21 mouse cellular contexts compared by ENCODE assay signal in the genomic region with DNA sequence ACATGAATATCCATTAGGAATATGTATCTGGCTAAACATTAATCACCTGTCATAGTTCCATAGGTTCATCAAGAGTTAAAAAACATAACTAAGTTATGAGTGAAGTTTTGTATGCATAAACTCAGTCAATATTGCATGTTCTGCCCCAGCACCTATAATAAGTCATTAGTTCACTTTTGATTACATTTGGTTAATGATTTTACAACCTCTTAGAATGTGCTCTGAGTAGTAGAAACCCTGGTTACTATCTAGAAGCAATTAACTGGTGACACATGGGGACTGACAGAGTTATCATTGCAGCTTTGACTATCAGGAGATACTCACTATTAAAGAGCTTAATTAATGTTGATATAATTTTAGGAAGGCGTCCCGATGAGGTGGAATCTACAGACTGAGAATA.
DNase-seq lines count a peak whose midpoint lies in the region; ATAC-seq and TF ChIP-seq lines count a peak whose summit lies in the region.
"Had no signal": no experiment of that assay in that cellular context is flagged by ENCODE, and none has a peak within 500 bp of the region (broad histone marks: within the 10 kb centered on the region; RNA-seq: fewer than 3 reads in every experiment).

No protein-coding gene starts in this region.

- H3K27ac ChIP-seq in liver, adult 2 months (replicated peaks; ENCODE audit: insufficient read depth, low read depth, low read length): no peak overlapping the region
- H3K27ac ChIP-seq in stomach, embryonic 16.5 days (ENCODE audit: low read length): no peak overlapping the region
- H3K27ac ChIP-seq: embryonic facial prominence, embryonic 13.5 days; embryonic facial prominence, embryonic 15.5 days; forebrain, embryonic 10.5 days; forebrain, embryonic 12.5 days had no signal

- TF ChIP-seq CTCF in liver, adult 2 months (IDR thresholded peaks at IDR 0.05; ENCODE audit: low read depth, low read length): no peak

- peak; percentile 13 for DNase-seq in liver, adult 2 months (ENCODE audit: extremely low read depth, low read depth, low spot score)
- DNase-seq in liver: no peak
- DNase-seq in lung, postnatal 10 days: no peak
- DNase-seq in adrenal gland, adult 2 months: no peak
- DNase-seq: adrenal gland, adult 8-10 months; adrenal gland, postnatal 25 days; cerebellum, adult 11 months; cerebellum, adult 18-20 months; cerebellum, adult 8-10 months; cerebellum, adult 9-11 months; cerebellum, postnatal 14 days; cerebellum, postnatal 36 days; embryo, embryonic 11 days had no signal

- H3K4me1 ChIP-seq in liver, adult 2 months (ENCODE audit: control insufficient read depth, insufficient read depth, low read length): no peaks in the 10 kb centered on the region
- H3K4me1 ChIP-seq in stomach, embryonic 16.5 days (ENCODE audit: control insufficient read depth, insufficient read depth, low read length): no peaks in the 10 kb centered on the region
- H3K4me1 ChIP-seq: embryonic facial prominence, embryonic 13.5 days; embryonic facial prominence, embryonic 15.5 days; forebrain, embryonic 10.5 days; forebrain, embryonic 12.5 days had no signal

- peak; percentile 44; the same call in 1 of the 2 replicates for ATAC-seq in stomach, embryonic 16.5 days (ENCODE audit: insufficient read depth, low FRiP score)
- ATAC-seq: forebrain, embryonic 14.5 days; forebrain, embryonic 16.5 days had no signal

- no peaks in the 10 kb centered on the region for H3K27me3 ChIP-seq in liver, adult 2 months (ENCODE audit: control insufficient read depth, insufficient read depth, low read length)
- no peaks in the 10 kb centered on the region for H3K27me3 ChIP-seq in stomach, embryonic 16.5 days (ENCODE audit: control insufficient read depth, insufficient read depth, low read length)
- H3K27me3 ChIP-seq: embryonic facial prominence, embryonic 13.5 days; embryonic facial prominence, embryonic 15.5 days; forebrain, embryonic 12.5 days had no signal

- 85% methylated on average over 2 of the region's 2 CpGs for WGBS in liver, adult 2 months
- WGBS in stomach, embryonic 16.5 days: 61% methylated on average over 2 of the region's 2 CpGs

- H3K36me3 ChIP-seq in liver, adult 2 months (ENCODE audit: control insufficient read depth, insufficient read depth, low read length): no peaks in the 10 kb centered on the region
- H3K36me3 ChIP-seq in stomach, embryonic 16.5 days (ENCODE audit: control insufficient read depth, insufficient read depth, low read length): no peaks in the 10 kb centered on the region
- H3K36me3 ChIP-seq: embryonic facial prominence, embryonic 13.5 days; embryonic facial prominence, embryonic 15.5 days; forebrain, embryonic 10.5 days; forebrain, embryonic 12.5 days had no signal

- H3K9me3 ChIP-seq in stomach, embryonic 16.5 days (replicated peaks; ENCODE audit: control insufficient read depth, low read length): no peaks in the 10 kb centered on the region
- H3K9me3 ChIP-seq: embryonic facial prominence, embryonic 13.5 days; embryonic facial prominence, embryonic 15.5 days; forebrain, embryonic 10.5 days; forebrain, embryonic 12.5 days had no signal

- no peaks in the 10 kb centered on the region for H3K79me2 ChIP-seq in liver, adult 2 months (ENCODE audit: control insufficient read depth, insufficient read depth, low read length)

- no peak overlapping the region for H3K9ac ChIP-seq in liver, adult 2 months (ENCODE audit: low read depth, low read length)
- no peak overlapping the region for H3K9ac ChIP-seq in stomach, embryonic 16.5 days (ENCODE audit: low read length)
- H3K9ac ChIP-seq: embryonic facial prominence, embryonic 13.5 days; embryonic facial prominence, embryonic 15.5 days; forebrain, embryonic 12.5 days had no signal

- no peak overlapping the region for H3K4me2 ChIP-seq in stomach, embryonic 16.5 days (ENCODE audit: low read depth, low read length)
- H3K4me2 ChIP-seq: embryonic facial prominence, embryonic 13.5 days; embryonic facial prominence, embryonic 15.5 days; forebrain, embryonic 12.5 days had no signal

- H3K4me3 ChIP-seq in liver, adult 2 months (ENCODE audit: insufficient read depth, low read depth, low read length): no peak overlapping the region
- no peak overlapping the region for H3K4me3 ChIP-seq in stomach, embryonic 16.5 days (replicated peaks; ENCODE audit: low read length)
- H3K4me3 ChIP-seq: embryonic facial prominence, embryonic 13.5 days; embryonic facial prominence, embryonic 15.5 days; erythroblast, embryonic 14.5 days; forebrain, embryonic 10.5 days; forebrain, embryonic 12.5 days had no signal

- TF ChIP-seq POLR2A in liver, adult 2 months (IDR thresholded peaks at IDR 0.05; ENCODE audit: extremely low read depth, insufficient read depth, low read length): no peak
